Mouse (Mus musculus) ovary, adult 18-20 months (tissue): ENCODE data around the gene Ctsw.

ENCODE experiments used
- DNase-seq: peaks from one replicate; pipeline ENCODE4 v3.0.0; 2022; ENCODE audit warnings: low spot score, mixed read lengths

Ctsw gene

DNA sequence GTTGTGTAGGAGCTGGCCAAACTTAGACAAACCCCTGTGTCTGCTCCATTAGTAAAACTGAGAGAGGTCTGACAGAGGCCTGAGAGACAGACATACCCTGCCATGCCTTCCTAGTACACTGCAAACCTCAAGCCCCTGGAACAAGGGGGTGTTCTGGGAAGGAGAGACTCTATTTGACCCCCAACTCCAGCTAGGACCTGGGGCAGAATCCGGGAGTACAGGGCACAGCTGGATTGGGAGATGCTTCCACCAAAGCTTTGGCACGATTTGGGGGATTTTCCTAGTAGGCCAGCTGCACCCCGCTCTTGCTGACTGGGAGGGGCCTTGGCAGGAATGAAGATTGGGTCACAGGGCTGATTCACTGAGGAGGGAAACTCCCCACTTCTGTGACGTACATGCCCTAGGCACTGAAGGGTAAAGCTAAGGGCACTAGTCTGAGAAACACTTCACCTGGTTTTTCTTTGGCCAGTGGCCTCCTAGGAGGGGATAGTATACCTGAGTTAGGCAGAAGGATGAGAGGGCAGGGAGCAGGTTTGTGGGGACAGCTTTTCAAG is 36.3 kb downstream of the Ctsw start:
- DNase-seq = no peak

DNA sequence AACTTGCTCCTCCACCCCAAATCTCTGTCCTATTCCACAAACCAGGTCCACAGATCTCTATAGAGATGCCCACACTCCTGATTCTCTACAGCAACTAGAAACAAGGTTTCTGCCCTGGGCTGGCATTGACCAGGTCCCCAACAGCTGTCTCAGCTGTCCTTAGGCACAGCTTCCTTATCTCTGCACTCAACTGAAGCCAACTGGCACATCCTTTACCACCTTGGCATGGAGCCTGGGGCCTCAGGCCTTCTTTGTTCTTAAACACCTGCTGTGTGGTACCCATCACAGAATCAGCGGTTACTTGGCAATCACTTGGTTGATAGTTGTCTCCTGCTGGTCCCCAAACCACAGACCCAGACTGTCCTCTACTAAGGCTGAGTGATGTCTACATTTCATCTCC is 37.9 kb downstream of the Ctsw start:
- DNase-seq = no peak

DNA sequence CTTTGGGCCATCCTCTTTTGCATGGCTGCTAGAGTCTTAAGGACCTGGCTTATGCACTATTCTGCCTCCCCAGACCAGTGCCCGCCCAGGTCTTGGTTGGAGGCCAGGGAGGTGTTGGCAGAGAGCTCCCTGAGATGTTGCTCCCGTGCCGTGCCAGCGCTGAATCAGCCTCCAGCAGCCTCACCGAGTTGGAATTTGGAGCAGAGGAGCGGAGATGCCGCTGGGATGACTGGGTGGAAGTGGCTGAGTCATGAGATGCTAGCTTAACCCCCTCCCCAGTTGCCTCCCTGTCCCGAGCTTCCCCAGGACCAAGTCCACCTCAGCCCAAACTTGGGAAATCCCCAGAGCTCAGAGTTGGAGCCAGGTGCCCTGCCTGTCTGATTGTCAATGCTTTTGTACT is 38.5 kb downstream of the Ctsw start:
- DNase-seq = no peak

DNA sequence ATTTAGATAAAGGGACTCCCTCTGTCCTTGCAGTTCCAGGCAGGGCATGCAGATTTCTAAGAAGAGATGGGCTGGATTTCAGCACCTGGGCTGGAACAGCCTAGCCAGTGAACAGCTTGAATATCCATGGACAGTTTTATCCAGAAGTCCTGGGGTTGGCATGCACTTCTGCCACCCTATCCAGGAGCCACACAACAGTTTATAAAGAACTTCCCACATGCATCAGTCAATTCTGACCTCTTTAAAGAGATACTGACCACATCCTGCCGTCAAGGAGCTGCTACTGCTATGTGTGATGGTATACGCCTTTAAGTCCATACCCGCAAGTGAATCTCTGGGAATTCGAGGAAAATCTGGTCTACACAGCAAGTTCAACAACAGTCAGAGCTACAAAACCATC is 39.1 kb downstream of the Ctsw start:
- no peak for DNase-seq

DNA sequence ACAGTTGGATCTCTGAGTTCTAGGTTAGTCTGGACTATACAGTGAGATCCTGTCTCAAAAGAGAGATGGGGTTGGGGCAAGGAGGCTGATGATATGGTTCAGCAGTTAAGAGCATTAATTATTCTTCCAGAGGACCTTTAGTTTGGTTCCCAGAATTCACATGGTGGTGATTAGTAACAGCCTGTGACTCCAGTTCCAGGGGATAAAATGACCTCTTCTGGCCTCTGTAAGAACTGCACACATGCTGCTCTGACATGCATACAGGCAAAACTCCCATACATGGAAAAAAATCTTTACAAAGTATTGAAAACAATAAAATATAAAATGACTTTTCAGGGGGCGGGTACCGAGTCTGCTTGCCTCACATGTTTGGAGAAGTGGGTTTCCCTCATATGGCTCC is 40.2 kb downstream of the Ctsw start:
- no peak for DNase-seq

DNA sequence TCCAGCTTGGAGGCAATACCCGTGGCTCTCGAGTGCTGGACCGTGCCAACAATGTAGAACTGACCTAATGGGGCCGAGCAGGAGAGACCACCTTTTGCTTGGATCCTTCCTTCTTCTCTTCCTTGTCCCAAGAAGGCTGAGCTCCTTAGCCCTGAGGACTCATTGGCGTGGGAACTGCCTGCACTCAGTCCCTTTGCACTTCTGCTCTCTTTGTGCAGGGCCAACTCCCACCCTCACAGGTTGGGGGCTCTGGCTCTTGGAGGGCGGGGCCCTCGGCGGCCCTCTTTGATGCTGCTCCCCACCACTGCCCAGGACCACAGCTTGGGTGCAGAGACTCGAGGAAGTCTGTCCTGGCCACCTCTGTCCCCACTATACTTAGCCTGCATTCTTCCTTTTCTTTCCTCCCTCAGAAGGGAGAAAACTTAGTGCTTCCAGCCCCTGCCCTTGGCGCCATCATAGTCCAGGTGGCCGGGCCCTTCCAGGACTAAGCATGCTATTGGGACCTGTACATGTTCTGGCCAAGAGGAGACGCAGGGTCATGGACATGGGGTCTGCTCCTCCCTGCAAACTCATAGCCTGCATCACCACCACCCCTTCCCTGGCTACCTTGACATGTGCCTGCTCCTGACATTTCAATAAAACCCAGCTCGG is 41.5 kb downstream of the Ctsw start:
- no peak for DNase-seq

DNA sequence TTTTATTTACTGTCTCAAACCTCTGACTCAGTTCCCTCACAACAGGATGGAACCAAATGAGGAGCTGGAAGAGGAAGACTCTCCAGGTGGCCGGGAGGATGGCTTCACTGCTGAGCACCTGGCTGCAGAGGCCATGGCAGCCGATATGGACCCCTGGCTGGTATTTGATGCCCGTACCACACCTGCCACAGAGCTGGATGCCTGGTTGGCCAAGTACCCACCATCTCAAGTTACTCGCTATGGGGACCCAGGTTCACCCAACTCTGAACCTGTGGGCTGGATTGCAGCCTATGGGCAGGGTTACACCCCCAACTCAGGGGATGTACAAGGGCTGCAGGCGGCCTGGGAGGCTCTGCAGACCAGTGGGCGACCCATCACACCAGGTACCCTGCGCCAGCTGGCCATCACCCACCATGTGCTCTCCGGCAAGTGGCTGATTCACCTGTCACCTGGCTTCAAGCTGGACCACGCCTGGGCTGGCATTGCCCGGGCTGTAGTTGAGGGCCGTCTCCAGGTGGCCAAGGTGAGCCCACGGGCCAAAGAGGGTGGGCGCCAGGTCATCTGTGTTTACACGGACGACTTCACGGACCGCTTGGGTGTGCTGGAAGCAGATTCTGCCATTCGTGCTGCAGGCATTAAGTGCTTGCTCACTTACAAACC is 42.3 kb downstream of the Ctsw start:
- no peak for DNase-seq

DNA sequence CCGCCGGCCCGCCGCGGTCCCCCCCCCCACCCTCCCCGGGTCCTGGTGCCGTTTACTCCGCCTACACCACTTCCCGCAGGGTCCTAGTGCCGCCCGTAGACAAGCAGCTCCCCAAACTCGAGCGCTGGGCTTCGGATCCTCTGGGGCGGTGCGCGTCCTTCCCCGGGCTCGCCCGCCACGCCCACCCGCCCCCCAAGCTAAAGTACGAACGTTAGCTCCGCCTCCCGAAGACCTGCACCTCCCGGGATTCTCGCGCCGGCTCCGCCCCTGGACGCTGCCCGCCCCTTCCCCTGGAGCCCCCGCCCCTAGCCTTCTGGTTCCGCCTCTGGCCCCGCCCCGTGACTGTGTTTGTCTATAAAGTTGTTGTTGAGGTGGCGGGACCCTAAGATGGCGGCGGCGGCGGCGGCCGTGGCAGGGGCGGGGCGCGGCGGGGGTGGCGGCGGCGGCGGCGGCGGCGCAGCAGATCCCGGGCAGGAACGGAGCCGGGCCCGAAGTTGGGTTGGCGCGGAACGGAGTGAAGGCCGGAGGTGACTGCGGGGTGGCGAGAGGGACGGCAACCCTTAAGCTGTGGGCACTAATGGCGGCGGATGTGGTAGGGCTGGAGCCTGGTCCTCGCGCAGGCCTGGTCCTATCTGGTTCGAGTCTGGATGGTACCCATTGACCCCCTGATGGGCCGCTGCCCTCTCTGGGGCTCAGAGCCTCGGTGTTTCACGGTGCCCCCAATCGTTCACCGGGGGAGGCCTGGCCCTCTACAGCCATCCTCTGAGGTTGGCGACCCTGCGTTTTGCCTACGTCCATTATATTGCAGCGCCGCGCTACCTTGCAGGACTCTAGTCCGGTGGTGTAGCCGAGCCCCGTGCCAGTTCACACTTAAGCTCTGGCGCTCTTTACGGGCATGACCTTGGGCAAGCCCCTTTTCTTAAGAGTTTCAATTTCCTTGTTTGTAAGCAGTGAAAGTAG is 43.2 kb downstream of the Ctsw start, which contains the start of the genes Drap1 and AI837181:
Drap1 (minus strand) TSS at position 198 of the 960 bp plus-strand sequence.
AI837181 (plus strand) TSS at position 363 of the 960 bp plus-strand sequence.
- DNase-seq = peak; percentile 94

DNA sequence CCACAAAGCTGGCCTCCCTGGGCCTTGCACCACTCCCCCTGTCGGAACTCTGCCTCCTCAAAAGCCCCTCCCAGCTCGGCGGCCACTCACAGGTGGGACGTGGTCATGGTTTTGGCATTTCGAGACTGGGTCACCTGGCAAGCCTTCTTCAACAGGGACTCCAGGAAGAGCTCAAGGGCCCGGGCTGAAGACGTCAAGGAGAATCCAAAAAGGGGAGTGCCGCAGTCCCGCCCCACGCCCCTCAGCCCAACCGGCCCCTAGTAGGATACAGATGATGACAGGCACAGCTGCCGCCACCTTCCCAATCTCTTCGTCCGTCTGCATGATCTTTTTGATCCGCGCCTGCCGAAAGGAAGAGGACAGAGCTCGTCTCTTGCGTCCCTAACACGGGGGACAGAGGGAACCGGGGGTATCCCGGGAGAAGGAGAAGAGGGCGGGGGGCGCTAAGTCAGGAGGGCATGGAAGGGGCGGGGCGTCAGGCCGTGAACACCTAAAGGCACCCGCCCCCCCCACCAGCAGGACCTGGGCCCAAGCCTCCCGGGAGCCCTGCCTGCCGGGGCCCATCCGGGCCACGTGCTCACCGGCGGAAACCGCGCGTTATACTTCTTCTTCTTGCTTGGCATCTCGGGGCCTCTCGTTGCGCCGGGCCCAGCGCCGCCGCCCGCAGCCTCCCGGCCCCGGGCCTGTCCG is 44.1 kb downstream of the Ctsw start:
- peak; percentile 71 for DNase-seq

DNA sequence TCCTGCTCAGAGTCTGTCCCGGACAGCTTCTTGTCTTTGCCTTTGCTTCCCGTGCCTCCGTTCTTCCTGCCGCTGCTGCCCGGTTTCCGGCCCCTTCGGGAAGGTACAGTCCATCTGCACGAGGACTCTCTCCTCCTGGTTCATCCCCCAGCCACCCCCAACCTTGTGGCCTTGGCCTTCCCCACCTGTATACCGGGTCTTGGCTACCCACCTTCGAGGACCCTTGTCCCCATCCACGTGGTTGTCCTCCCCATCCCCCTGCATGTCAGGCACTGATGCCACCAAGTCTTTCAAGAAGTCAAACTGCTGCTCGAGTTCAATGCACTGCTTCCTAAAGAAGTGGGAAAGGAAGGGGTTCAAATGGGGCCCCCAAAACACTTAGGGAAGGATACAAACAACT is 44.7 kb downstream of the Ctsw start:
- no peak for DNase-seq

DNA sequence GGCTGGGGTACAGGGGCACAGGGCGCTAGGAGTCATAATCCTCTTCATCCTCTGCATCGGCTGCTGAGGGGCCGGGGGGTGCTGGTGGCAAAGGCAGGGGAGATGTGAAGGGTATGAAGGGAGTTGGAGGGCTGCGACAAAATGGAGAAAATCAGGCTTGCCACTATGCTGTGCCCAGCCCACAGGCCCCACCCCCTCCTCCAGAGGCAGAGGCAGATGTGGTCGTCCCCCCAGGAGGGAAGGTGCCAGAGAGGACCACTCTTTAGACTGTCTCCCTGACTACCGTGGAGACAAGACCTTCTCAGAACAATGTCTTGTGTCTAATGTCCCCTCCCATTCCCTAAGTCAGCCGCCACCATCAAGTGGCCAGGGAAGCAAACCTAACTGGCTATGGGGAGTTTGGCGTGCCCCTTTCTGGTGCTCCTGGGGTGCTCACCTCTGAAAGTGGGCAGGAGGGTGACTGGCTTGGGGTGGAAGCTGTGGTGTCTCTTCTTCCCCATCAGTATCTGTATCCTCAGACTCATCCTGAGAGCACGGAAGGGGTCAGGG is 45.3 kb downstream of the Ctsw start:
- DNase-seq = no peak

DNA sequence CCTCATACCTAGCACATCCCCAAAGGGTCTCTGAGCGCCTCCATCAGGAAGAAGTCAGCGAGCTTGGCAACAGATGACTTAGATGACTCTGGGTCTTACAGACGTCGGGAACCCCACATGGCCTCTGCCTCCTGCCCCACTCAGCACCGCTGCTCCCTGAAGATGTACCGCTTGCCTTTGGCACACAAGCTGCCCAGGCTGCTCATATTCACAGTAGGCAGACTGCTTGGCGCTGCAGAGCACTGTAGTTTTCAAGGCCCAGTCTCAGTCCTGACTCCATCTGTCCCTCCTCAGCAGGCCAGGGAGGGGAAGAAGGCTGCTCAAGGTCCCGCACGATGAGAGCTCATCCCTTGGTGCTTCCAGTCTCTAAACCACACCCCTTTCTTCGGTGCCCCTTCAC is 46.0 kb downstream of the Ctsw start:
- DNase-seq = no peak

DNA sequence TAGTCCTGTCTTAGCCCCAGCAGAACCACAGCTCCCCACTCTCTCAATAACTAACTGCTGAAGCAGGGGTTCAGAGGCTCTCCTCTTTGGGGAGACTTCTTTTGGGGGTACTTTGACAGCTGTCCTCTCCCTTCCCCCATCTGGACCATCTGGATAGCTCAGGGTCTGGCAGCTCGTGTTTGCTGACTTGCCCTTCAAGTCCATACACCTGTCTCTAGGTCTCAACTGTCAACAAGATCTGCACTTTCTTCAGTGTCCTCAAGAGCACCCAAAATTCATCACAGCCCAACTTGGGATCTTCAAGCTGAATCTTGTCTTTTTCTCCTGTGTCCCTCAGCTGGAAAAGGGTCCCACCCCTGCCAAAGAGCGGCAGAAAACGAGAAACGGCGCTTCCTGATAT is 46.5 kb downstream of the Ctsw start:
- no peak for DNase-seq

DNA sequence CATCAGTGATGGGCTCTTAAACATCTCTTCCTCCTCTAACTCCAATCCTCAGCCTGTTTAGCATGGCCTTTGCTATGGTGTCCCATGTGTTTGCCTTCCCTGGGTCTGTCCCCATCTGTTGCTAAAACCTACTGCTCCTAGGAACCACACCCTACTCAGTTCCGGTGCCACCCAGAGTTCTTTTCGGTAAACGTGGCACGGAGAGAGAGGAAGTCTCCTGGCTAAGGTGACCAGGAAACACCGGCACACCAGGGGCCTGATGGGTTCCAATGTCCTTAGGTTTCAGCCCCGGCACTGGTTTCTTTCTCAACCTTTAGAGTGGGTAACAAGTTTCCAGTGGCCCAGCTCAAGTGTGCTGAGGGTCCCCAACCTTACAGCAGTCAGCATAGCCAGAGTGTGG is 47.7 kb downstream of the Ctsw start:
- no peak for DNase-seq

DNA sequence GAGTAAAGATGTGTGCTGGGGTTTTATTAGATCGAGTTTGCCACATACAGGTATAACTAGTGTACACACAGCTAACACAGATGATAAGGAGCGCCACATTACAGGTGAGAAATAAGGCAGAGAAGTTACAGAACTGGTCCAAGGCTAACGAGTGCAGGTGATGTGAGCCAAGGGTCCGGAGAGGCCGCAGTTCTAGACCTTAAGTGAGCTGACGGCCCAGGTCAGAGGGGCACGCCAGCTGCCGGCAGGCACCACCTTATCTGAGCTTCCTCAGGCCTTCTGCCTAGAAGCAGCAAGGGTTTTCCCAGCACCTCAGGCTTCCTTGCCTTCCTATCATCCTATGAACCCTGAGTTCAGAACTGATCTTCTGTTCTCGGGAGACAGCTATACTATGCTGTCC is 48.7 kb downstream of the Ctsw start:
- no peak for DNase-seq

DNA sequence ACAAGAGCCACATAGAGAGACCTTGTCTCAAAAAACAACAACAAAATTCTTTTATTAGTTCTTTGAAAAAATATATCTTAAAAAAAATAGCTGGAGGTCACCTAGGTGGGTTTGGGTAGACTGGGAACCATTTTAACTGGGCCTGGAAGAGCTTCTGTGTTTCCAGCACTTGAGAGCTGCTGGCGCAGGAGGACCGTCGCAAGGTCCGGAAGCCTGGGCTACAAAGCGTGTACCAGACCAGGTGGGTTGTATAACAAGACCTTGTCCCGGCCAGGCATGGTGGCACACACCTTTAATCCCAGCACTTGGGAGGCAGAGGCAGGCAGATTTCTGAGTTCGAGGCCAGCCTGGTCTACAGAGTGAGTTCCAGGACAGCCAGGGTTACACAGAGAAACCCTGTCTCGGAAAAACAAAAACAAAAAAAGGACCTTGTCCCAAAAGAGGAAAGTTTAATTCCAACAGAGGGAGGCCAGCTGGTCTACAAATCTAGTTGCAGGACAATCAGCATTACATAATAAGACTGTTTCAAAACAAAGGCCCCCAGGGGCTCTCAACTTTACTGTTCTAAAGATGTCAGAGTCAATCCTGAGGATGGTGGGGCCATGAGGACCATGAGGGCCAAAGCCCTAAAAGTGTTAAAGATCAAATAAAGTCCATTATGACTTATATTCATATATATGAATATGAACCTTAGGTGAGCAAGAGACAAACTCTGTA is 49.4 kb downstream of the Ctsw start:
- DNase-seq = no peak
